Mouse (Mus musculus): ENCODE results near the gene Gm20390. TPM values are rescaled to one million over a fixed set of nuclear protein-coding genes. Genes with fewer than 3 reads are reported as not detected.

The Gm20390 gene
- polyA plus RNA-seq, 1 experiment from 2014 or later, result 399 TPM

- 81% methylated on average over 4 of the region's 4 CpGs for WGBS
- Histone ChIP-seq H3K4me1 (peaks cover 24% of the 10 kb centered on the region), H3K27me3 (no peaks in the 10 kb centered on the region), H3K9me3 (no peaks in the 10 kb centered on the region), H3K4me2 (replicated peaks) (no peak overlapping the region), H3K4me3 (no peak overlapping the region), H3K27ac (no peak overlapping the region), H3K36me3 (peaks cover 57% of the 10 kb centered on the region), H3K9ac (no peak overlapping the region)
- ATAC-seq (ENCODE audit: insufficient number of reproducible peaks, insufficient read depth, low FRiP score, low TSS enrichment), result no peak
Observed at GRCm38 (mm10) chr11:93957746-93958145, 10.3 kb downstream of the Gm20390 start.

GRCm38 (mm10) chr11:93957031-93957555, 11.0 kb downstream of the Gm20390 start:
- Histone ChIP-seq H3K27me3 (no peaks in the 10 kb centered on the region), H3K9me3 (no peaks in the 10 kb centered on the region), H3K4me1 (peaks cover 31% of the 10 kb centered on the region), H3K36me3 (peaks cover 57% of the 10 kb centered on the region), H3K4me3 (no peak overlapping the region), H3K4me2 (replicated peaks) (no peak overlapping the region), H3K9ac (no peak overlapping the region), H3K27ac (no peak overlapping the region)
- 85% methylated on average over 2 of the region's 2 CpGs for WGBS
- ATAC-seq (ENCODE audit: insufficient number of reproducible peaks, insufficient read depth, low FRiP score, low TSS enrichment), result no peak

DNA sequence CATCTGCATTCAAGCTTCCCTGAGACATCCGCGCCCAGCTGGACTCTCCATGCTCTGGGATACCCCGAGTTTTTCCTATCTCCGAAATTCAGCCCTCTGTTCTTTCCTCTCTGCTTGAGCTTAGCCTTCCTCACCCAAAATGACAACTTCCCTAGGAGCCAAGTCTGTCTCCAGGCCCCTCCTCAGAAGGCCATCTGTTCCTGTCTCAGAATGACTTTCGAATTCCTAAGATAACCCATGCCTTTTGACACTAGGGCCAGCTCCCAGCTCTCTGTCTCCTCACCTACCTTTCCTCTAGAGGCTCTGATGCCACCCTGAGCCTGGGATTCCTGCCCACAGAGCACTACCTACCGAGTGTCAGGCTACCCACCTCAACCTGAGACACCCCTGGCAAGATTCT, 11.9 kb downstream of the Gm20390 start, which contains the start of gene Nme2:
Gene Nme2 (minus strand): TSS at position 101 of the 400 bp plus-strand sequence.
- Histone ChIP-seq H3K4me2 (replicated peaks) (peak within 1 kb of the TSS; percentile 85), H3K4me3 (peak within 1 kb of the TSS; percentile 71), H3K36me3 (peaks cover 57% of the 10 kb centered on the region), H3K9ac (peak within 1 kb of the TSS; percentile 72), H3K9me3 (no peaks in the 10 kb centered on the region), H3K27me3 (no peaks in the 10 kb centered on the region), H3K27ac (peak within 1 kb of the TSS; percentile 91), H3K4me1 (peaks cover 32% of the 10 kb centered on the region)
- 3% methylated on average over 6 of the region's 6 CpGs for whole genome bisulfite sequencing
- peak; percentile 4; the same call in 1 of the 2 replicates for ATAC-seq (ENCODE audit: insufficient number of reproducible peaks, insufficient read depth, low FRiP score, low TSS enrichment)

DNA sequence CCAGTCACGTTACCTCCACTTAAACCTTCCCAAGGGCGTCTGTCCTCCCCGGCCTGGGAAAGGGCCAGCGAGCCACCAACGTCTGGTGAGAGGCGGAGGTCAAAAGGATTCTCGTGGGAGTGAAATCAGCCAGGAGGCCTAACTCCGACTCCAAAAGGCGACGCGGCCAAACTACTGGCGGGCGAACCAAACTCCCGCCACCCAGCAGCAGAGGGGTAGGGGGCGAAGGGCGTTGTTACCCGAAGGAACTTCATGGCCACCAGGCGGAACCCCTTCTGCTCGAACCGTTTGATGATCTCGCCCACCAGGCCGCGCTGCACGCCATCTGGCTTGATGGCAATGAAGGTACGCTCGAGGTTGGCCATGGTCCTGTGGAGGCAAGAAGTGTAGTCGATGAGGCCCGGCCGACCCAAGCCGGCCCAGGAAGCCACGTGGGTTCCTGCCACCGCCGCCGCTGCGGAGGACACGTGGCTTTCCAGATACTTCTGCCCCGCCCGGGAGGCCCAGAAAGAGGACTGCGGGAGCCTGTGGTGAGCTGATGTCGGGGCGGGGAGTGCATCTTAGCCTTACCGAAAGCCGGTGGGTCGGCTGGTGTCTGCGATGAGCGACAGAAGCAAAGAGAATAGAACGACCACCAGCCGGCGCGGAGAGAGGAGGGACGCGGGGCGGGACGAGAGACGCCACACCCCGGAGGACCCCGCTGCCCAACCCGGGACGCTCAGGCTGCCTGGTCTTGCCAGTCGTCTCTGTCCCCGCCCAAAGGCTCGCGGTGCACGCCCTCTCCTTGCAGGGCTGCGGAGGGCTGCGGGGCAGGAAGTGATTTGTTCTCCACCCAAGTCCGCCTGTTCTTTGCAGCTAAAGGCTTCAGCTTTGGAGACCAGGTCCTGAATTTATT, 12.6 kb downstream of the Gm20390 start:
- Histone ChIP-seq H3K9me3 (no peaks in the 10 kb centered on the region), H3K36me3 (peaks cover 57% of the 10 kb centered on the region), H3K4me3 (peak overlapping the region; percentile 71), H3K4me2 (replicated peaks) (peak overlapping the region; percentile 85), H3K9ac (peak overlapping the region; percentile 72), H3K4me1 (peaks cover 32% of the 10 kb centered on the region), H3K27me3 (no peaks in the 10 kb centered on the region), H3K27ac (peak overlapping the region; percentile 91)
- ATAC-seq (ENCODE audit: insufficient number of reproducible peaks, insufficient read depth, low FRiP score, low TSS enrichment), result peak; percentile 97
- WGBS, result under 1% methylated on average over 67 of the region's 67 CpGs

- Histone ChIP-seq H3K36me3 (peaks cover 59% of the 10 kb centered on the region), H3K27ac (peak overlapping the region; percentile 91), H3K4me2 (replicated peaks) (peak overlapping the region; percentile 85), H3K4me3 (peak overlapping the region; percentile 71), H3K4me1 (peaks cover 32% of the 10 kb centered on the region), H3K27me3 (no peaks in the 10 kb centered on the region), H3K9me3 (no peaks in the 10 kb centered on the region), H3K9ac (peak overlapping the region; percentile 72)
- 45% methylated on average over 13 of the region's 13 CpGs for WGBS
- ATAC-seq (ENCODE audit: insufficient number of reproducible peaks, insufficient read depth, low FRiP score, low TSS enrichment), result no peak
Observed at GRCm38 (mm10) chr11:93954738-93955255, 13.3 kb downstream of the Gm20390 start.

DNA sequence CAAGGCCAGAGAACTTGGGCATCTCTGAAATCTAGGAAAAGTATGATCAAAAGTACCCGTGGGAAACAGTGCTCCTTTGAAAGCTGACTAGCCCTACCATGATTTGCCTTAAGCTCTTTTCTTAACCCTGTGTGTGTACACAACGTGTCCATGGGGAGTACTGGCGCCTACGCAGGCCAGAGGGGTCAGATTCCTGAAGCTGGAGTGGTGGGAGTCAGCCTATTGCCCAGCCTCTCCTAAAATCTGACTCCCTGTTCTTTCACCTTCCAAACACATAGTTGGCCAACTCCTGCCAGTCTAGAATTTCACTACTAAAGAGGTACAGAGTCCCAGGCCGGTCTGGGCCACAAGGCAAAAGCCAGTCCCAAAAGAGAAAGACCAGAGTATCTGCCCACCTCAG, 15.7 kb downstream of the Gm20390 start:
- Histone ChIP-seq H3K4me3 (no peak overlapping the region), H3K36me3 (peaks cover 53% of the 10 kb centered on the region), H3K27me3 (no peaks in the 10 kb centered on the region), H3K27ac (no peak overlapping the region), H3K4me1 (peaks cover 32% of the 10 kb centered on the region), H3K9me3 (no peaks in the 10 kb centered on the region), H3K4me2 (replicated peaks) (0 out of 2 replicates have a peak overlapping the region, but pooled peaks have one; percentile 12), H3K9ac (no peak overlapping the region)
- WGBS, result 36% methylated on average over 5 of the region's 5 CpGs
- no peak for ATAC-seq (ENCODE audit: insufficient number of reproducible peaks, insufficient read depth, low FRiP score, low TSS enrichment)

GRCm38 (mm10) chr11:93950045-93950444, 18.0 kb downstream of the Gm20390 start:
- no peaks in the 10 kb centered on the region for H3K27me3 ChIP-seq
- H3K36me3 ChIP-seq, result peaks cover 58% of the 10 kb centered on the region
- no peak overlapping the region for H3K4me2 ChIP-seq (replicated peaks)
- H3K27ac ChIP-seq, result no peak overlapping the region
- WGBS, result 94% methylated on average over 1 of the region's 1 CpGs
- ATAC-seq (ENCODE audit: insufficient number of reproducible peaks, insufficient read depth, low FRiP score, low TSS enrichment), result no peak
- H3K4me3 ChIP-seq, result no peak overlapping the region
- H3K9me3 ChIP-seq, result no peaks in the 10 kb centered on the region
- H3K9ac ChIP-seq, result no peak overlapping the region
- H3K4me1 ChIP-seq, result peaks cover 25% of the 10 kb centered on the region

- H3K9me3 ChIP-seq, result no peaks in the 10 kb centered on the region
- H3K4me1 ChIP-seq, result peaks cover 19% of the 10 kb centered on the region
- 90% methylated on average over 9 of the region's 9 CpGs for WGBS
- no peak for ATAC-seq (ENCODE audit: insufficient number of reproducible peaks, insufficient read depth, low FRiP score, low TSS enrichment)
- H3K27ac ChIP-seq, result no peak overlapping the region
- no peak overlapping the region for H3K4me2 ChIP-seq (replicated peaks)
- H3K36me3 ChIP-seq, result peaks cover 58% of the 10 kb centered on the region
- H3K9ac ChIP-seq, result no peak overlapping the region
- no peak overlapping the region for H3K4me3 ChIP-seq
- no peaks in the 10 kb centered on the region for H3K27me3 ChIP-seq
Observed at GRCm38 (mm10) chr11:93948887-93949567, 19.1 kb downstream of the Gm20390 start.

- no peak for ATAC-seq (ENCODE audit: insufficient number of reproducible peaks, insufficient read depth, low FRiP score, low TSS enrichment)
- Histone ChIP-seq H3K4me1 (no peaks in the 10 kb centered on the region), H3K9ac (no peak overlapping the region), H3K36me3 (peaks cover 33% of the 10 kb centered on the region), H3K27me3 (no peaks in the 10 kb centered on the region), H3K4me3 (no peak overlapping the region), H3K27ac (no peak overlapping the region), H3K9me3 (no peaks in the 10 kb centered on the region), H3K4me2 (replicated peaks) (no peak overlapping the region)
- 39% methylated on average over 3 of the region's 3 CpGs for WGBS
Observed at GRCm38 (mm10) chr11:93944986-93945385, 23.1 kb downstream of the Gm20390 start.

GRCm38 (mm10) chr11:93940906-93941305, 27.2 kb downstream of the Gm20390 start:
- no peaks in the 10 kb centered on the region for H3K9me3 ChIP-seq
- peaks cover 25% of the 10 kb centered on the region for H3K36me3 ChIP-seq
- WGBS, result 82% methylated on average over 2 of the region's 2 CpGs
- H3K4me1 ChIP-seq, result no peaks in the 10 kb centered on the region
- ATAC-seq (ENCODE audit: insufficient number of reproducible peaks, insufficient read depth, low FRiP score, low TSS enrichment), result no peak
- H3K9ac ChIP-seq, result no peak overlapping the region
- H3K4me3 ChIP-seq, result no peak overlapping the region
- H3K4me2 ChIP-seq (replicated peaks), result no peak overlapping the region
- H3K27me3 ChIP-seq, result no peaks in the 10 kb centered on the region
- H3K27ac ChIP-seq, result no peak overlapping the region

DNA sequence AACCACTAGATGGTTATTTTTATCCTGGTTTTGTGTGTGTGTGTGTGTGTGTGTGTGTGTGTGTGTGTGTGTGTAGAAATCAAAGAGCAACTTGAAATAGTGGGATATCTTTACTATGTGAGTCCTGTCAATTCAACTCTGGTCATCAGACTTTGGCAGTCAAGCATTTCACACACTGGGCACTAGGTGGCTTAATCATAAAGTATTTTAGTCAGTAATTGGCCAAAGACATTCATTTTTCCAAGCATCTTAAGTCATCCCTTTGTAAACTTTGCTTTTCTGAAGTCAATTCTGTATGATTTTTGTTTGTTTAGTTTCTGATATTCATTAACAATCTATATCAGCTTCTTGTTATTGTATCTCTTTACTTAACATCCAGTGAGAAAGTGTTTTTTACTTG, 39.0 kb downstream of the Gm20390 start:
- Histone ChIP-seq H3K4me2 (replicated peaks) (no peak overlapping the region), H3K36me3 (peaks cover 78% of the 10 kb centered on the region), H3K27ac (no peak overlapping the region), H3K9ac (no peak overlapping the region), H3K4me1 (no peaks in the 10 kb centered on the region), H3K4me3 (no peak overlapping the region), H3K9me3 (no peaks in the 10 kb centered on the region), H3K27me3 (no peaks in the 10 kb centered on the region)
- ATAC-seq (ENCODE audit: insufficient number of reproducible peaks, insufficient read depth, low FRiP score, low TSS enrichment), result no peak

Data from embryonic facial prominence, embryonic 12.5 days (tissue).